Mouse (Mus musculus) neutrophil, adult 5-6 weeks (primary cell): ENCODE data around the gene Olfr96. TPM values are rescaled to one million over a fixed set of nuclear protein-coding genes. Genes with fewer than 3 reads are reported as not detected.

Experiments used
- ATAC-seq: fragments of 151-379, 151-347 bp; 2 replicates; pipeline ENCODE4 v1.8.0; 2017; ENCODE audit warnings: mild to moderate bottlenecking, moderate TSS enrichment; ENCODE audit not compliant: insufficient number of reproducible peaks, poor library complexity, low FRiP score, severe bottlenecking; ENCODE audit errors: extremely low read depth
- total RNA-seq: library from RNA; stranded (forward); fragments of 200-1000 nt; gene quantifications from 2 replicates; pipeline ENCODE4 v1.2.3, GENCODE M21; 2017

Olfr96 gene
- total RNA-seq, 1 experiment from 2014 or later: not detected

DNA sequence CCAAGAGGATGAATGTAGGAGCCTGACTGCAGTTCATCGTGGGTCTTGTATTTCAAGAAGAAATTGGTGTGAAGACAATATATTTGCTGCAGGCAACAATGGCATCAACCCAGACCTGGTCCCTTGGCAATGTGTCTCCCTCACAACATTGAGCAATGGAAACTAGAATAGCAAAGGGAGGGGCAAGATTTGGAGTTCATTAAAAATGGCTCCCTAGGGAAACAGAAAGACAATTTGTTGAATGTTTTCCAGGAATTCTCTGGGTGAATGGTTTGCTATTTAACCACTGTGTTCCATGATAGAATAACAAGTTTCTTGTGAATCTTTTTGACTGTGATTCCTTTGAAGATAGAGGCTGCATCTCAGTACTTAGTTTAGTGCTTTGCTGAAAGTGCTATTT, 43.7 kb downstream of the Olfr96 start, which contains the start of gene Olfr98:
Olfr98 (minus strand) TSS at position 124 of the 400 bp plus-strand sequence.
- no peak for ATAC-seq

DNA sequence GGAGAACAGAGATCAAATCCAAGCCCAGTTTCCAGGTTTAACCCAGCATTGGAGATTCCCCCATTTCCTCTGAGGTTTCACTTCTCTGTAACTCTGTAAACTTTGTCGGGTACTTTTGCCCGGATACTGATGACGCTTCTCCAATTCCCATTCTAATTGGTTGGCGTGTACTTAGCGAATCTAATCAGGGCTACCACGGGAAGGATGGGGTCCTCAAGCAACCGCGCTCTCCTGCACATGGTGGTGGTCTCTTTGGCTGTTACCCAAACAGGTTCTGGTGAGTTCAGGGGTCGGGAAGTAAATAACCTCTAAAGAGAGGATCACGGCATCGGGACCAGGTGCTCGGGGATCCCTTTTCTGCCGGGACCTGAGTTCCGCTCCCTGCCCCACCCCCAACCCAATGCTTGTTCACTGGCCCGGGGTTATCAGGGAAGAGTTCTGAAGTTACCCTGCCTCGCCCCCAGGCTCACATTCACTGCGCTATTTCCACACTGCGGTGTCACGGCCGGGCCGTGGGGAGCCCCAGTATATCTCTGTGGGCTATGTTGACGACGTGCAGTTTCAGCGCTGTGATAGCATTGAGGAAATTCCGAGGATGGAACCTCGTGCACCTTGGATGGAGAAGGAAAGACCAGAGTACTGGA, 50.2 kb downstream of the Olfr96 start, which contains the start of gene H2-M3:
H2-M3 (plus strand) TSS at position 163 of the 644 bp plus-strand sequence.
- peak; percentile 88 for ATAC-seq

DNA sequence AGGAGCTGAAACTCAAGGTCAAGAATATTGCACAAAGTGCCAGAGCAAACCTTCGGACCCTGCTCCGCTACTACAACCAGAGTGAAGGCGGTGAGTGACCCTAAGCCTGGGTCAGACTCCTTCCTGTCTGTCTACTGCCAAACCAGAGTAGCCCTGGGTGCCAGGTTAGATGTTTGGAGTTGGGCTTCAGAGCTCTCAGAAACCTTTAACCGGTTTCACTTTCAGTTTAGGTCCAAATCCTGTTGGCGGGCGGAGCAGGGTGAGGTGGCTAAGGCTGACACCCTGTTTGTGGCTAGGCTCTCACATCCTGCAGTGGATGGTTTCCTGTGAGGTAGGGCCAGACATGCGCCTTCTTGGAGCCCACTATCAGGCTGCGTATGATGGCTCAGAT, 50.8 kb downstream of the Olfr96 start:
- peak; percentile 77 for ATAC-seq

DNA sequence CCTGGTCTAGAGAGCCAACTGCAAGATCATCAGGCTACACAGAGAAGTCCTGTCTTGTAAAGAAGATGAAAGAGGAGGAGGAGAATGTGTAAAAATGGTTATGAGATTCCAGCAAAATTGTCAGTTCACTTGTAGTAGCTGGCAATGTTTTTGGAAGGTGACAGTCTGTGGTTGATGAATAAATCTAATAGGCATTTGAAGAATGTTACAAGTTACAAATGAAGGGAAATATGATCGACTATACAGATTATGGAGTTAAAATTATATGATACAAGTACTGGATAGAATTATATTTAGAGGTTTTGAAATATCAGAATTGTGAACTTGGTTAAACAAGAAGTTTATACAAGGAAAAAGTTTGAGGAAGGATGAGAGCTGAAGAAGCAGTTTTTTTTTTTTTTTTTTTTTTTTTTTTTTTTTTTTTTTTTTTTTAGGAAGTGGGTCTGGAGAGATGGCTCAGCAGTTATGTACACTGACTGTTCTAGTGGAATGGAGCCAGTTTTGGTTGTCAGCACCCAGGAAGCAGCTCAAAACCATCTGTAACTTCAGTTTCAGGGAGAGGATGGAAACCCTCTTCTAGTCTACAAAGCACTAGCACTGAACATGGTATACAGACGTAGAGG, 55.8 kb downstream of the Olfr96 start:
- ATAC-seq: no peak

Other genes with a start within 250 kb of the Olfr96 start
- 0.58 TPM in 1 of 2 replicates, not detected in the other for gene 2410137M14Rik, start 238.9 kb upstream of the Olfr96 start, total RNA-seq
- not detected in 2 replicates for gene H2-M5, start 230.6 kb upstream of the Olfr96 start, total RNA-seq
- gene Zfp57, start 219.0 kb upstream of the Olfr96 start, total RNA-seq: not detected in 2 replicates
- not detected in 2 replicates for gene Mog, start 196.7 kb upstream of the Olfr96 start, total RNA-seq
- 34.7 and 38.2 TPM in 2 replicates for gene Gabbr1, start 174.2 kb upstream of the Olfr96 start, total RNA-seq
- gene Olfr90, start 131.6 kb upstream of the Olfr96 start, total RNA-seq: 0.12 TPM in 1 of 2 replicates, not detected in the other
- not detected in 2 replicates for gene Olfr91, start 121.9 kb upstream of the Olfr96 start, total RNA-seq
- gene Olfr92, start 100.1 kb upstream of the Olfr96 start, total RNA-seq: not detected in 2 replicates
- not detected in 2 replicates for gene Olfr93, start 58.7 kb upstream of the Olfr96 start, total RNA-seq
- gene Ubd, start 26.3 kb upstream of the Olfr96 start, total RNA-seq: not detected in 2 replicates
- gene Olfr94, start 19.2 kb upstream of the Olfr96 start, total RNA-seq: not detected in 2 replicates
- gene Olfr95, start 7.0 kb upstream of the Olfr96 start, total RNA-seq: not detected in 2 replicates
- gene Olfr97, start 17.2 kb downstream of the Olfr96 start, total RNA-seq: not detected in 2 replicates
- 0.61 and 0.81 TPM in 2 replicates for gene Olfr98, start 43.6 kb downstream of the Olfr96 start, total RNA-seq
- gene H2-M3, start 50.1 kb downstream of the Olfr96 start, total RNA-seq: 78.4 and 81.0 TPM in 2 replicates
- gene Olfr99, start 63.3 kb downstream of the Olfr96 start, total RNA-seq: 0.61 and 1.9 TPM in 2 replicates
- not detected in 2 replicates for gene Olfr101, start 84.2 kb downstream of the Olfr96 start, total RNA-seq
- gene Olfr102, start 96.9 kb downstream of the Olfr96 start, total RNA-seq: not detected in 2 replicates
- not detected in 2 replicates for gene Olfr103, start 119.6 kb downstream of the Olfr96 start, total RNA-seq
- gene Olfr104-ps, start 139.4 kb downstream of the Olfr96 start, total RNA-seq: not detected in 2 replicates
- not detected in 2 replicates for gene Olfr105-ps, start 158.9 kb downstream of the Olfr96 start, total RNA-seq
- gene Olfr106-ps, start 170.2 kb downstream of the Olfr96 start, total RNA-seq: not detected in 2 replicates
- not detected in 2 replicates for gene Olfr107, start 179.1 kb downstream of the Olfr96 start, total RNA-seq
- not detected in 2 replicates for gene Olfr108, start 225.3 kb downstream of the Olfr96 start, total RNA-seq
- 0.23 TPM in 1 of 2 replicates, not detected in the other for gene Olfr109, start 238.8 kb downstream of the Olfr96 start, total RNA-seq